14 mouse cellular contexts compared by ENCODE assay signal in genomic region chr16:32280211-32280610, GRCm38 (mm10). TPM values are rescaled to one million over a fixed set of nuclear protein-coding genes. Genes with fewer than 3 reads are reported as not detected.
DNase-seq lines count a peak whose midpoint lies in the region; ATAC-seq lines count a peak whose summit lies in the region.
"Had no signal": no experiment of that assay in that cellular context is flagged by ENCODE, and none has a peak within 500 bp of the region (broad histone marks: within the 10 kb centered on the region; RNA-seq: fewer than 3 reads in every experiment).

No protein-coding gene starts in this region.

- H3K27ac ChIP-seq in forebrain, embryonic 12.5 days: no peak overlapping the region
- H3K27ac ChIP-seq in limb, embryonic 12.5 days: no peak overlapping the region
- no peak overlapping the region for H3K27ac ChIP-seq in midbrain, embryonic 15.5 days

- peaks cover 66% of the 10 kb centered on the region for H3K4me1 ChIP-seq in erythroblast, embryonic 14.5 days (ENCODE audit: control insufficient read depth)
- H3K4me1 ChIP-seq in forebrain, embryonic 12.5 days: peaks cover 34% of the 10 kb centered on the region
- peaks cover 10% of the 10 kb centered on the region; the same call in 1 of the 2 replicates for H3K4me1 ChIP-seq in limb, embryonic 12.5 days (replicated peaks)
- H3K4me1 ChIP-seq in midbrain, embryonic 15.5 days: peaks cover 48% of the 10 kb centered on the region

- H3K4me2 ChIP-seq in forebrain, embryonic 12.5 days: peak overlapping the region; percentile 36
- peak overlapping the region; percentile 76 for H3K4me2 ChIP-seq in limb, embryonic 12.5 days
- peak overlapping the region; percentile 67 for H3K4me2 ChIP-seq in midbrain, embryonic 15.5 days

- peaks cover 7% of the 10 kb centered on the region for H3K9me3 ChIP-seq in erythroblast, embryonic 14.5 days (ENCODE audit: control insufficient read depth, low read length)
- H3K9me3 ChIP-seq in forebrain, embryonic 12.5 days: no peaks in the 10 kb centered on the region
- peaks cover 6% of the 10 kb centered on the region; the same call in 1 of the 2 replicates for H3K9me3 ChIP-seq in limb, embryonic 12.5 days
- no peaks in the 10 kb centered on the region for H3K9me3 ChIP-seq in midbrain, embryonic 15.5 days

- DNase-seq in adrenal gland, postnatal 4 days (ENCODE audit: low spot score in 2 of 2): no peak
- DNase-seq in frontal cortex, postnatal 14 days (ENCODE audit: low spot score in 2 of 2): no peak
- DNase-seq: adrenal gland, postnatal 36 days; cerebellum, adult 9-10 months; heart, adult 18-20 months; thymus, adult 2 months had no signal

- no peak for ATAC-seq in erythroblast, adult 5-6 weeks (replicated peaks; ENCODE audit: low FRiP score, poor library complexity, severe bottlenecking)
- no peak for ATAC-seq in forebrain, embryonic 12.5 days (ENCODE audit: low FRiP score)
- no peak for ATAC-seq in limb, embryonic 12.5 days (ENCODE audit: insufficient number of reproducible peaks, insufficient read depth, low FRiP score, low TSS enrichment, low read depth)
- no peak for ATAC-seq in midbrain, embryonic 15.5 days (replicated peaks)
- ATAC-seq in monocyte, adult 5-6 weeks (replicated peaks; ENCODE audit: insufficient number of reproducible peaks, low FRiP score, low TSS enrichment, poor library complexity, severe bottlenecking): no peak

- H3K27me3 ChIP-seq in erythroblast, embryonic 14.5 days (ENCODE audit: control insufficient read depth): no peaks in the 10 kb centered on the region
- no peaks in the 10 kb centered on the region for H3K27me3 ChIP-seq in forebrain, embryonic 12.5 days
- no peaks in the 10 kb centered on the region for H3K27me3 ChIP-seq in limb, embryonic 12.5 days
- H3K27me3 ChIP-seq in midbrain, embryonic 15.5 days (replicated peaks): no peaks in the 10 kb centered on the region

- H3K4me3 ChIP-seq in erythroblast, embryonic 14.5 days (replicated peaks): peak overlapping the region; percentile 98
- peak overlapping the region; percentile 1; the same call in 1 of the 2 replicates for H3K4me3 ChIP-seq in forebrain, embryonic 12.5 days (replicated peaks)
- peak overlapping the region; percentile 20 for H3K4me3 ChIP-seq in limb, embryonic 12.5 days (replicated peaks)
- peak overlapping the region; percentile 19 for H3K4me3 ChIP-seq in midbrain, embryonic 15.5 days

- H3K9ac ChIP-seq in forebrain, embryonic 12.5 days: no peak overlapping the region
- H3K9ac ChIP-seq in limb, embryonic 12.5 days (replicated peaks): peak overlapping the region; percentile 37; the same call in 1 of the 2 replicates
- no peak overlapping the region for H3K9ac ChIP-seq in midbrain, embryonic 15.5 days

- peaks cover 63% of the 10 kb centered on the region for H3K36me3 ChIP-seq in erythroblast, embryonic 14.5 days (ENCODE audit: control insufficient read depth)
- H3K36me3 ChIP-seq in forebrain, embryonic 12.5 days (replicated peaks): peaks cover 39% of the 10 kb centered on the region
- peaks cover 53% of the 10 kb centered on the region for H3K36me3 ChIP-seq in limb, embryonic 12.5 days
- peaks cover 17% of the 10 kb centered on the region for H3K36me3 ChIP-seq in midbrain, embryonic 15.5 days (replicated peaks)

- WGBS in forebrain, embryonic 12.5 days: 95% methylated on average over 8 of the region's 8 CpGs
- WGBS in limb, embryonic 12.5 days: 88% methylated on average over 8 of the region's 8 CpGs
- 92% methylated on average over 8 of the region's 8 CpGs for WGBS in midbrain, embryonic 15.5 days

RNA-seq across cellular contexts. Expression of gene Rnf168, which starts 3.0 kb away (rescaled TPM):
- 0.71 and 0.79 TPM in 2 replicates for polyA plus RNA-seq in erythroblast, embryonic 14.5 days (2012)
- 5.0 and 10.0 TPM in 2 replicates for total RNA-seq in erythroblast, adult 5-6 weeks (2015; ENCODE audit: low replicate concordance)
- total RNA-seq in erythroblast, adult 5-6 weeks (2017; ENCODE audit: low replicate concordance): 27.6 and 29.0 TPM in 2 replicates
- 33.6 and 38.4 TPM in 2 replicates for polyA plus RNA-seq in forebrain, embryonic 12.5 days (2016; fragmentation: Nextera tagmentation; extraction: Ambion mirVana)
- 35.7 and 39.7 TPM in 2 replicates for polyA plus RNA-seq in limb, embryonic 12.5 days (2016; fragmentation: Nextera tagmentation; extraction: Ambion mirVana)
- 28.4 and 30.5 TPM in 2 replicates for polyA plus RNA-seq in midbrain, embryonic 15.5 days (2015; fragmentation: Nextera tagmentation; extraction: Ambion mirVana)
- 10 to 100 TPM; 29.5 to 32.8 TPM for total RNA-seq in adrenal gland, postnatal 4 days (2021)
- total RNA-seq in monocyte, adult 5-6 weeks (2017): 25.0 to 33.0 TPM (median 27.0 TPM) in 3 replicates

RNA-seq across cellular contexts. Expression of gene Smco1, which starts 8.9 kb away (rescaled TPM):
- not detected in 2 replicates for polyA plus RNA-seq in erythroblast, embryonic 14.5 days (2012)
- not detected in 2 replicates for total RNA-seq in erythroblast, adult 5-6 weeks (2015; ENCODE audit: low replicate concordance)
- not detected in 2 replicates for total RNA-seq in erythroblast, adult 5-6 weeks (2017; ENCODE audit: low replicate concordance)
- not detected in 2 replicates for polyA plus RNA-seq in forebrain, embryonic 12.5 days (2016; fragmentation: Nextera tagmentation; extraction: Ambion mirVana)
- not detected in 2 replicates for polyA plus RNA-seq in limb, embryonic 12.5 days (2016; fragmentation: Nextera tagmentation; extraction: Ambion mirVana)
- 0.13 TPM in 1 of 2 replicates, not detected in the other for polyA plus RNA-seq in midbrain, embryonic 15.5 days (2015; fragmentation: Nextera tagmentation; extraction: Ambion mirVana)
- under 1 TPM; 0.20 to 0.23 TPM for total RNA-seq in adrenal gland, postnatal 4 days (2021)
- total RNA-seq in monocyte, adult 5-6 weeks (2017): not detected in 3 replicates
- total RNA-seq: MEL had no signal
- polyA plus RNA-seq: limb, embryonic 11.5 days had no signal

RNA-seq across cellular contexts. Expression of gene Wdr53, which starts 33.2 kb away (rescaled TPM):
- polyA plus RNA-seq in erythroblast, embryonic 14.5 days (2012): 1.6 and 2.4 TPM in 2 replicates
- 0.58 and 2.3 TPM in 2 replicates for total RNA-seq in erythroblast, adult 5-6 weeks (2015; ENCODE audit: low replicate concordance)
- total RNA-seq in erythroblast, adult 5-6 weeks (2017; ENCODE audit: low replicate concordance): 5.3 and 5.6 TPM in 2 replicates
- polyA plus RNA-seq in forebrain, embryonic 12.5 days (2016; fragmentation: Nextera tagmentation; extraction: Ambion mirVana): 16.8 and 17.8 TPM in 2 replicates
- polyA plus RNA-seq in limb, embryonic 12.5 days (2016; fragmentation: Nextera tagmentation; extraction: Ambion mirVana): 18.4 and 19.0 TPM in 2 replicates
- 13.7 and 15.6 TPM in 2 replicates for polyA plus RNA-seq in midbrain, embryonic 15.5 days (2015; fragmentation: Nextera tagmentation; extraction: Ambion mirVana)
- 10 to 100 TPM; 16.5 to 17.9 TPM for total RNA-seq in adrenal gland, postnatal 4 days (2021)
- total RNA-seq in monocyte, adult 5-6 weeks (2017): 12.4 to 18.3 TPM (median 15.3 TPM) in 3 replicates

RNA-seq across cellular contexts. Expression of gene Fbxo45, which starts 33.3 kb away (rescaled TPM):
- polyA plus RNA-seq in erythroblast, embryonic 14.5 days (2012): 0.35 and 0.37 TPM in 2 replicates
- 1.9 and 2.7 TPM in 2 replicates for total RNA-seq in erythroblast, adult 5-6 weeks (2015; ENCODE audit: low replicate concordance)
- total RNA-seq in erythroblast, adult 5-6 weeks (2017; ENCODE audit: low replicate concordance): 8.0 and 10.0 TPM in 2 replicates
- 14.3 and 25.8 TPM in 2 replicates for polyA plus RNA-seq in forebrain, embryonic 12.5 days (2016; fragmentation: Nextera tagmentation; extraction: Ambion mirVana)
- polyA plus RNA-seq in limb, embryonic 12.5 days (2016; fragmentation: Nextera tagmentation; extraction: Ambion mirVana): 20.1 and 23.9 TPM in 2 replicates
- polyA plus RNA-seq in midbrain, embryonic 15.5 days (2015; fragmentation: Nextera tagmentation; extraction: Ambion mirVana): 21.1 and 22.6 TPM in 2 replicates
- total RNA-seq in adrenal gland, postnatal 4 days (2021): 10 to 100 TPM; 26.9 to 27.3 TPM
- total RNA-seq in monocyte, adult 5-6 weeks (2017): 11.4 to 17.4 TPM (median 14.1 TPM) in 3 replicates

RNA-seq across cellular contexts. Expression of gene Ubxn7, which starts 51.8 kb away (rescaled TPM):
- 0.14 and 0.39 TPM in 2 replicates for polyA plus RNA-seq in erythroblast, embryonic 14.5 days (2012)
- 52.1 and 72.9 TPM in 2 replicates for total RNA-seq in erythroblast, adult 5-6 weeks (2015; ENCODE audit: low replicate concordance)
- 58.9 and 66.2 TPM in 2 replicates for total RNA-seq in erythroblast, adult 5-6 weeks (2017; ENCODE audit: low replicate concordance)
- 30.0 and 35.1 TPM in 2 replicates for polyA plus RNA-seq in forebrain, embryonic 12.5 days (2016; fragmentation: Nextera tagmentation; extraction: Ambion mirVana)
- 34.6 and 34.8 TPM in 2 replicates for polyA plus RNA-seq in limb, embryonic 12.5 days (2016; fragmentation: Nextera tagmentation; extraction: Ambion mirVana)
- 22.0 and 25.7 TPM in 2 replicates for polyA plus RNA-seq in midbrain, embryonic 15.5 days (2015; fragmentation: Nextera tagmentation; extraction: Ambion mirVana)
- 10 to 100 TPM; 79.1 to 88.6 TPM for total RNA-seq in adrenal gland, postnatal 4 days (2021)
- total RNA-seq in monocyte, adult 5-6 weeks (2017): 34.8 to 52.2 TPM (median 41.0 TPM) in 3 replicates

Comparison
In these comparisons a context has a peak if more than half of its experiments do, and no peak if none do; other contexts are left out.
1. H3K4me3 ChIP-seq: peak in every context shown above with its lines; median percentile 98 in erythroblast, embryonic 14.5 days; 20 in limb, embryonic 12.5 days; 19 in midbrain, embryonic 15.5 days; 1 in forebrain, embryonic 12.5 days.
2. RNA of gene Rnf168, which starts 3.0 kb away (polyA plus RNA-seq): 35.7 to 39.7 TPM in limb, embryonic 12.5 days, 33.6 to 38.4 TPM in forebrain, embryonic 12.5 days and 28.4 to 30.5 TPM in midbrain, embryonic 15.5 days; 0.71 to 0.79 TPM in erythroblast, embryonic 14.5 days; every median in the first group is over 10 times any median in the second.
3. Peak in every context shown above with its lines, with median percentiles within 50 percentile points of each other: H3K4me2 ChIP-seq.